Comparison of ENCODE assay signal across 8 mouse cellular contexts in the genomic region with DNA sequence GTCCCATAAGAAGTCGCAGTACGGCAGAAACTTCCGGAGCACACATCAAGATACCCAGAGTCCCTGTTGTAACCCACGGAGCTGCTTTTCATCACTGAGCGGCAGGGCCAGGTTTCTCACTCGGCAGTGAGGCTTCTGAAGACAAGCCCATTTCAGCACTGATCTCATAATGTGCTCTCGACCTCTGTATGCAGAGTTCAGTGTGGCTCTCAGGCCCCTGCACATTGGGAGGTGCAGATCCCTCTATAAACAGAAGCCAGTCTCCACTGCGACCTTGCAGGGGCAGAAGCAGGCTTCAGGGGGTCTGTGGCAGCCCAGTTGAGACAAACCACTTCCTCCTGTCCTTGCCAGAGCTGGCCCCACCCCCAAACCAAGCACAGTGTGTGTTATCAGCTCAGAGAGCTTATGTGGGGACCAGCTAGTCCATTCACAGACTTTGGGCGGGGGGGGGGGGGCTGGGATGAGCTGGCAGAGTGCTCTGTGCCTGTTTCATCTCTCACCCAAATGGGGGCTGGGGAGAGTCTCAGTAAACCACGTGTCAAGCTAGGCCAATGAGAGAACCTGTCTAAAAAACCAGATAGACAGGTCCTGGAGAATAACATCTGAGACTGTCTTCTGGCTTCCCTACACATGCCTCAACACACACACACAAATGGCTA. TPM values are rescaled to one million over a fixed set of nuclear protein-coding genes. Genes with fewer than 3 reads are reported as not detected.
DNase-seq lines count a peak whose midpoint lies in the region; ATAC-seq and TF ChIP-seq lines count a peak whose summit lies in the region.

No protein-coding gene starts in this region.

- H3K4me3 ChIP-seq in gastrocnemius, adult 2 months = peak overlapping the region; percentile 52
- peak overlapping the region; percentile 4; the same call in 1 of the 2 replicates for H3K4me3 ChIP-seq in intestine, embryonic 14.5 days (ENCODE audit: low read depth, low read length)

- H3K27ac ChIP-seq in gastrocnemius, adult 2 months = 0 out of 2 replicates have a peak overlapping the region, but pooled peaks have one; percentile 17
- peak overlapping the region; percentile 83 for H3K27ac ChIP-seq in intestine, embryonic 14.5 days (ENCODE audit: low read depth)

- peaks cover 12% of the 10 kb centered on the region; the same call in 1 of the 2 replicates for H3K4me1 ChIP-seq in intestine, embryonic 14.5 days (replicated peaks; ENCODE audit: control insufficient read depth, insufficient read depth, low read length)

- ATAC-seq in intestine, embryonic 14.5 days (replicated peaks; ENCODE audit: low FRiP score, low TSS enrichment, low read depth) = peak; percentile 91

- H3K4me2 ChIP-seq in intestine, embryonic 14.5 days (ENCODE audit: low read length) = peak overlapping the region; percentile 42

- WGBS in intestine, embryonic 14.5 days = 2% methylated on average over 10 of the region's 10 CpGs

- H3K9ac ChIP-seq in intestine, embryonic 14.5 days (ENCODE audit: low read length) = no peak overlapping the region; the same call in 1 of the 2 replicates

- no peaks in the 10 kb centered on the region for H3K27me3 ChIP-seq in intestine, embryonic 14.5 days (replicated peaks; ENCODE audit: control insufficient read depth, insufficient read depth, low read length)

- no peaks in the 10 kb centered on the region for H3K36me3 ChIP-seq in intestine, embryonic 14.5 days (ENCODE audit: control insufficient read depth, insufficient read depth, low read length)

- DNase-seq in gastrocnemius, adult 2 months = no peak
- no peak for DNase-seq in gastrocnemius, postnatal 10 days
- DNase-seq in CD4-positive helper T cell, adult 2 months (ENCODE audit: low read depth, low spot score) = peak; percentile 87
- peak; percentile 38 for DNase-seq in embryo, embryonic 11 days
- DNase-seq in intestine, embryonic 14.5 days (ENCODE audit: low spot score) = peak; percentile 82
- peak; percentile 73 for DNase-seq in lung, postnatal 10 days
- DNase-seq in spleen, postnatal 36 days (ENCODE audit: low spot score in 2 of 2) = peak; percentile 86 to 87
- no peak for DNase-seq in right cerebral cortex, adult 18-20 months

- no peaks in the 10 kb centered on the region for H3K9me3 ChIP-seq in intestine, embryonic 14.5 days (ENCODE audit: control insufficient read depth, low read length)

- no peak for TF ChIP-seq CTCF in gastrocnemius, adult 2 months (IDR thresholded peaks at IDR 0.05)

- intact Hi-C loops in gastrocnemius, adult 2 months (cut with DNase I) = no loop called here

RNA-seq across cellular contexts. Expression of a gene that starts 12.7 kb away (rescaled TPM):
- total RNA-seq in gastrocnemius, adult 2 months (2021) = 1 to 10 TPM in 1 of 2 experiments, under 1 TPM in 1; 0.97 to 1.1 TPM
- 1 to 10 TPM in 1 of 2 experiments, under 1 TPM in 1; 0.66 to 1.9 TPM for total RNA-seq in gastrocnemius, postnatal 10 days (2021)
- polyA plus RNA-seq in intestine, embryonic 14.5 days (2014; fragmentation: Nextera tagmentation; extraction: Ambion mirVana) = 0.62 and 0.89 TPM in 2 replicates

RNA-seq across cellular contexts. Expression of a gene that starts 33.9 kb away (rescaled TPM):
- 10 to 100 TPM; 26.0 to 28.5 TPM for total RNA-seq in gastrocnemius, adult 2 months (2021)
- total RNA-seq in gastrocnemius, postnatal 10 days (2021) = 10 to 100 TPM; 21.5 to 25.5 TPM
- 24.0 and 25.8 TPM in 2 replicates for polyA plus RNA-seq in intestine, embryonic 14.5 days (2014; fragmentation: Nextera tagmentation; extraction: Ambion mirVana)

RNA-seq across cellular contexts. Expression of a gene that starts 58.9 kb away (rescaled TPM):
- total RNA-seq in gastrocnemius, adult 2 months (2021) = under 1 TPM in 1 of 2 experiments, not detected in 1; 0.97 TPM
- 1 to 10 TPM in 1 of 2 experiments, under 1 TPM in 1; 0.47 to 1.0 TPM for total RNA-seq in gastrocnemius, postnatal 10 days (2021)
- polyA plus RNA-seq in intestine, embryonic 14.5 days (2014; fragmentation: Nextera tagmentation; extraction: Ambion mirVana) = 1.4 and 1.5 TPM in 2 replicates

Comparison
In these comparisons a context has a peak if more than half of its experiments do, and no peak if none do; other contexts are left out.
1. DNase-seq: peak in CD4-positive helper T cell, adult 2 months (single experiment), embryo, embryonic 11 days (single experiment), intestine, embryonic 14.5 days (single experiment), lung, postnatal 10 days (single experiment) and spleen, postnatal 36 days (2 of 2); none in gastrocnemius, adult 2 months (single experiment), gastrocnemius, postnatal 10 days (single experiment) and right cerebral cortex, adult 18-20 months (single experiment).